Mouse (Mus musculus): ENCODE results near the gene Trpc4ap. TPM values are rescaled to one million over a fixed set of nuclear protein-coding genes. Genes with fewer than 3 reads are reported as not detected.
A peak's percentile ranks its signal among the peaks of the same experiment; 100 is the strongest.
"Not testable (repeated sequence)": the region's sequence is repeated elsewhere in the genome, so short reads cannot be mapped to it uniquely, and the experiment has no call there.

The Trpc4ap gene
- total RNA-seq, 2 experiments from 2014 or later = 154 to 160 TPM

DNA sequence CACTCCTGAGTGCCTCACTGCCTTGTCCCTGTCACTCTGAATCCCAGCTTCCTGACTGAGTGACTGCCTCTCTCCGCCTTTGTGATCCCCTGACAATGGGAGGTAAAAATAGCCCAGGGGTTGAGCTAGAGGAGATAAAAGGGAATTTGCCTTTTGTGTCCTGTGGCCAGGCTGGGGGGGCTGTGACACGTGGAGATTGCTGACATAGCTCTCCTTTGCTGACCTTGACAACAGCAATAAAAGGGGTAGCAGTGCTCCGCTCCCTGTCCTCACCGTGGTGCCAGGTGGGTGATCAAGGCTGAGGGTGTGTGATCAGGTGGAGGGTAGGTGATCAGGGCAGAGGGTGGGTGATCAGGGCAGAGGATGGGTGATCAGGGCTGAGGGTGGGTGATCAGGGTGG is 81.2 kb downstream of the Trpc4ap start, which contains the start of gene Myh7b:
Gene Myh7b, plus strand, starts transcription at position 235 of the 400 bp plus-strand sequence.
- no peak for DNase-seq

DNA sequence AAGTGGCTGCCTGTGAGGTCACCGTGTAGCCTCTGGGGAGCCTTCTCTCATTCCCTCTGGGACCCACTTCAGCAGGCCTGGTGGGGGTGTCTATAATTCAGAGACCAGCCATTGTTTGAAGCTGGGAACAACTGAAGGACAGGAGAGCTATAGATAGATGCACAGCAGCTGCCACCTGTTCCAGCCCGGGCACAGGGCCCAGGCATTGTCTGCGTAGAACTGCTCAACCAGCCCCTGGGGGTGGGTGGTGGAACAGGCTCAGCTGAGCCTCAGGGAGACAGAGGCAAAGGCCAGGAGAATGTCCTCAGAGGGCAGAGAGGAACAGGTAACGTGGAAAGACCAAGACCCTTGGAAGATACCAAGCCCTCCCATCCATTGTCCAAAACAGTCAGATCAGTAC is 85.8 kb downstream of the Trpc4ap start:
- DNase-seq = peak; percentile 73 to 80

GRCm38 (mm10) chr2:155605236-155605589 is 87.0 kb downstream of the Trpc4ap start:
- DNase-seq = not testable (repeated sequence)

- no peak for DNase-seq
Observed at GRCm38 (mm10) chr2:155604560-155605235, 87.5 kb downstream of the Trpc4ap start.

DNA sequence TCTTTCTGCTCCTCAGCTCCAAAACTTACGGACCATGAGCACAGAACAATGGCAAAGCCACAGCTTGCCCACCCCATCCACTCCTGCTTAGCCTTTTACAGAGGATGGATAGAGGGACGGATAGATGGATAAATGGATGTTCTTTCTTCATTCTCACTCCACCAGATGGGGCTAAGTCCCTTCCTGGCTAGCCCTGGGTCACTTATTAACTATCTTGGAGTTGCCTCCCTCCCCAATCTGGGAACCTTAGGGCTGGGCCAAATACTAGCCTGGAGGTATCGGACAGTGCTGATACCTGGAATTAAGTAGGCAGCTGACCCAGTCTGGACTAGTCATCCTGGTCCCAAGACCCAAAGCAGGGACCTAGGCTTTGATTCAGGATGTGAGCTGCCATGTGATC is 88.5 kb downstream of the Trpc4ap start:
- no peak for DNase-seq

GRCm38 (mm10) chr2:155595516-155595915 is 96.7 kb downstream of the Trpc4ap start:
- DNase-seq = no peak

- no peak for DNase-seq
Observed at GRCm38 (mm10) chr2:155592854-155593283, 99.3 kb downstream of the Trpc4ap start.

DNA sequence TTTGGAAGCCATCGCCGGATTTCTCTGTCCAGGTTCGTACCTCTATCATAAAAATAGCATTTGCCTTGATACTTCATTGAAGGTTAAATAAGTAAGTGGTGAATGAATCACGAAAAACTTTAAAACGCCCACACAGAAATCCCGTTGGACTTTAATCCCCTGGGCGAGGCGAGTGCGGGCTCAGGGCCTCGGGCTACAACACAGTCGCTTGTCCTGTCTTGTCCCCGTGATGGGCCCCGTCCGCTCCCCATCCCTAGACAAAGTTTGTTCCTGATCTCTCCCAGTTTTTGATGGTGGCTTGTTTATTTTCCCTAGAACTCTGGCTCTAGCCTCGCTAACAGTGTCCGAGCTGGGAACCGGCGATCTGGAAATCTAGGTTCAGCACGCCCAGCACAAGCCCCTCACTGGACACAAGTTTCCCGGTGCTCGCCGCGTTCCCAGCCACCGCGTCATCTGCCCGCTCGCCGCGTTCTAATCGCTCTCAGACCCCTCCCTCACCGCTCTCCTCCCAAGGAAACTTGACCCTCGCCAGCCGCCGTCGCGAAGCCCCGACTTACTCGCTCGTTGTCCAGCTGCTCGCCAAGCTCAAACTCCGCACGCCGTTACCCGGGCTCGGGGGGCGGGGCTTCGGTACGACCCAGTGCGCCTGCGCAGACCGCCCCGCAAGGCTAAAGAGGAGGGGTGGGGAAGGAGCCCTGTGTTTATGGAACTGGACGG is 99.9 kb downstream of the Trpc4ap start, which contains the start of gene Gss:
Gene Gss, minus strand, starts transcription at position 674 of the 717 bp plus-strand sequence.
- peak; percentile 98 for DNase-seq

DNA sequence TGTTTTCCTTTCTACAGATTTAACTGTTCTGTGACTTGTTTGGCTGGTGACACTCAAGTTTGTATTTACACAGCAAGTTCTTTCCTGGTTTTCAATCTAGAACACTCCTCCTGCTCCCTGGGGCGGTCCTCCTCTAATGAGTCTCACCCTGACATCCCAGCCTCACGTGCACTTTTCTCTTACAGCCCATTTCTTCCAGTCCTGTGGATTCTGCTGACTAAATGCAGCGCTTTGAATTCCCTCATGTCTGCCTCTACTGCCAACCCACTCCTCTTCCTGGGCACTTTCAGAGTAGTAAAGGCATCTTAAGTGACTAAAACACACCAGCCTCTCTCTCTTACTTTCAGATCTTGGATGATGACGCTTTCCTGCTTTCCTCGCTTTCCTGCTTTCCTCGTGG is 100.5 kb downstream of the Trpc4ap start:
- DNase-seq = no peak

DNA sequence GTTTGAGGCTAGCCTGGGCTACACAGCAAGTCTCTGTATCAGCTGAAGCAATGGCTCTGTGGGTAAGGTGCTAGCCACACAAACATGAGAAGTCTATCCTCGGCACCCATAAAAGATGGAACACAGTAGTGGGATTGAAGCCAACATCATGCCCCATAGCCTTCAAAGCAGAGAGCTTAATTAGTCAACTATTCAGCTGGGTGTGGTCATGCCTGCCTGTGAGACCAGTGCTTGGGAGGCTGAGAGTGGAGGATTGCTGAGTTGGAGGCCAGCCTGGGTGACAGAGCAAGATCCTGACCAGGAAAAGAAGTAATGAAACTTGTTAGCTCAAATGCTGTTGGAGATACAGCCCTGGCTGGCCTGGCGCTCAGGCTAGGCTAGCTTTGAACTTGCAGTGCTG is 101.3 kb downstream of the Trpc4ap start:
- DNase-seq = no peak

- DNase-seq = no peak
Observed at GRCm38 (mm10) chr2:155589521-155589920, 102.7 kb downstream of the Trpc4ap start.

DNA sequence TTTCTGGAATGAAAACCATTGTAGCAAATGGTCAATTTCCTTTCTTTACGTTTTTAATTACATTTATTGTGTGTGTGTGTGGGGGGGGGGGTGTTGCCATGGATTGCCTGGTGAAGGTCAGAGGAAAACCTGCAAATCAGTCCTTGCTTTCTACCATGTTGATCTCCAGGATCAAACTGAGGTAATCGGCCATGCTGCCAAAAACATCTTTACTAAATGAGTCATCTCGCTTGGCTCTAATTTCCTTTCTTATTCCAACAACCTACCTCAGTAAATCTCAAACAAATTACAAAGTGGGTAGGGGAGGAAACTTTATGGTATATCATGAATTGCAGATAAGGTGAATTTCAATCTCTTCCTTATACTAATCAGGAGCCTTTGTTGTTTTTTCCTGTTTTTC is 104.0 kb downstream of the Trpc4ap start:
- no peak for DNase-seq

- no peak for DNase-seq
Observed at GRCm38 (mm10) chr2:155585486-155585885, 106.7 kb downstream of the Trpc4ap start.

DNA sequence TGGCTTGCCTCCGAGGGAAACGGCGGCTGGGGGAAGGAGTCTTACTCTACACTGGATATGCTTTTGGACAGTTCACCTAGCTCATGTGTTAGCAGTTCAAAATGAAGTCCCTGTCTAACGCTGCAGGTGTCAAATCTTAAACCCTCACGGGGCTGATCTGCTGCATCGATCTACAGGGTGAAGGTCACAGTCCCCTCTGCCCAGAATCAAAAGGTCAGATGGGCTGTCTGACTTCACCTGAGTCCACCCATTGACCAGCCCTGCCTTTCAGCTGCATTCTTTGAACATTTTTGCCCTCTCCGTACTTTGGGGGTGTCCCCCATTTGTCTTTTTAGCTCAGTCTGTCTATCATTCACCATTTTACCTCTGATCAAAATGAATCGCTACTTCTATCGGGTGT is 107.1 kb downstream of the Trpc4ap start:
- no peak for DNase-seq

Small RNA genes lying within 50 kb of the gene (microRNA-seq; reads per million reads assigned to microRNA genes)
- gene Mir499 = 5.9 to 8.7 reads per million in 2 experiments

Other genes with a start within 250 kb of the Trpc4ap start
- gene Ncoa6, start 218.5 kb downstream of the Trpc4ap start, total RNA-seq (2021) = 10 to 100 TPM; 59.2 to 75.4 TPM
- 10 to 100 TPM; 64.8 to 67.6 TPM for gene Acss2, start 174.4 kb downstream of the Trpc4ap start, total RNA-seq (2021)
- 100 to 1,000 TPM; 108 to 111 TPM for gene Ggt7, start 174.1 kb downstream of the Trpc4ap start, total RNA-seq (2021)
- gene Gss, start 99.6 kb downstream of the Trpc4ap start, total RNA-seq (2021) = 10 to 100 TPM; 24.7 to 26.9 TPM
- gene Myh7b, start 81.2 kb downstream of the Trpc4ap start, total RNA-seq (2021) = 1 to 10 TPM; 3.3 to 5.3 TPM
- 10 to 100 TPM; 21.7 to 25.0 TPM for gene Edem2, start 37.1 kb upstream of the Trpc4ap start, total RNA-seq (2021)
- not detected for gene Gm17581, start 43.5 kb upstream of the Trpc4ap start, total RNA-seq (2021)
- gene Procr, start 58.7 kb upstream of the Trpc4ap start, total RNA-seq (2021) = 1 to 10 TPM in 1 of 2 experiments, under 1 TPM in 1; 0.63 to 1.3 TPM
- gene Mmp24, start 83.0 kb upstream of the Trpc4ap start, total RNA-seq (2021) = 10 to 100 TPM; 42.0 to 46.5 TPM
- gene BC029722, start 127.0 kb upstream of the Trpc4ap start, total RNA-seq (2021) = 10 to 100 TPM; 51.4 to 57.4 TPM
- gene Eif6, start 134.5 kb upstream of the Trpc4ap start, total RNA-seq (2021) = 10 to 100 TPM; 65.8 to 74.3 TPM
- gene Fam83c, start 142.5 kb upstream of the Trpc4ap start, total RNA-seq (2021) = not detected
- 10 to 100 TPM; 76.9 to 81.8 TPM for gene Uqcc1, start 237.9 kb upstream of the Trpc4ap start, total RNA-seq (2021)
- gene Gm15557, start 248.3 kb upstream of the Trpc4ap start, total RNA-seq (2021) = not detected